Comparison of ENCODE assay signal across 17 mouse cellular contexts in genomic region chr6:68750451-68750850, GRCm38 (mm10).
"Had no signal": no experiment of that assay in that cellular context is flagged by ENCODE, and none has a peak within 500 bp of the region (broad histone marks: within the 10 kb centered on the region; RNA-seq: fewer than 3 reads in every experiment).

No protein-coding gene starts in this region.

- H3K4me3 ChIP-seq: liver, embryonic 13.5 days; liver, embryonic 15.5 days; midbrain, embryonic 10.5 days; midbrain, embryonic 12.5 days; midbrain, embryonic 15.5 days; neural tube, embryonic 12.5 days had no signal

- H3K4me1 ChIP-seq: liver, embryonic 13.5 days; liver, embryonic 15.5 days; midbrain, embryonic 10.5 days; midbrain, embryonic 12.5 days; midbrain, embryonic 15.5 days; neural tube, embryonic 12.5 days had no signal

- H3K4me2 ChIP-seq: liver, embryonic 13.5 days; liver, embryonic 15.5 days; lung, embryonic 14.5 days; midbrain, embryonic 12.5 days; midbrain, embryonic 15.5 days; neural tube, embryonic 12.5 days had no signal

- ATAC-seq: midbrain, embryonic 15.5 days had no signal

- H3K36me3 ChIP-seq: liver, embryonic 13.5 days; liver, embryonic 15.5 days; midbrain, embryonic 10.5 days; midbrain, embryonic 12.5 days; midbrain, embryonic 15.5 days; neural tube, embryonic 12.5 days had no signal

- H3K9ac ChIP-seq: liver, embryonic 13.5 days; liver, embryonic 15.5 days; lung, embryonic 14.5 days; midbrain, embryonic 12.5 days; midbrain, embryonic 15.5 days; neural tube, embryonic 12.5 days had no signal

- H3K27ac ChIP-seq: liver, embryonic 13.5 days; liver, embryonic 15.5 days; midbrain, embryonic 10.5 days; midbrain, embryonic 12.5 days; midbrain, embryonic 15.5 days; neural tube, embryonic 12.5 days had no signal

- DNase-seq: liver, embryonic 13.5 days; lung, adult 18-20 months; lung, embryonic 14.5 days; lung, postnatal 10 days; lung, postnatal 4 days; retina, postnatal 1 day; right cerebral cortex, adult 18-20 months; right cerebral cortex, postnatal 25 days; right cerebral cortex, postnatal 4 days; thymus, adult 18-20 months; thymus, postnatal 14 days; thymus, postnatal 36 days had no signal

- H3K27me3 ChIP-seq: liver, embryonic 13.5 days; liver, embryonic 15.5 days; midbrain, embryonic 12.5 days; midbrain, embryonic 15.5 days; neural tube, embryonic 12.5 days had no signal

- H3K9me3 ChIP-seq: liver, embryonic 13.5 days; liver, embryonic 15.5 days; midbrain, embryonic 10.5 days; midbrain, embryonic 12.5 days; midbrain, embryonic 15.5 days; neural tube, embryonic 12.5 days had no signal
